Mouse (Mus musculus) testis, adult 2 months (tissue): Measurements from ENCODE around the gene Arhgef3. TPM values are rescaled to one million over a fixed set of nuclear protein-coding genes. Genes with fewer than 3 reads are reported as not detected.

Source experiments
- H3K27ac ChIP-seq: fragments of 200-500 bp; 2 replicates; pipeline ENCODE4 v1.5.1; 2012; ENCODE audit warnings: low read depth, low read length; ENCODE audit not compliant: control insufficient read depth, insufficient read depth
- H3K27me3 ChIP-seq: fragments of 200-500 bp; 2 replicates; pipeline ENCODE4 v1.6.1; 2012; ENCODE audit warnings: mild to moderate bottlenecking, low read length, moderate library complexity; ENCODE audit not compliant: control insufficient read depth, insufficient read depth
- H3K36me3 ChIP-seq: fragments of 200-500 bp; 2 replicates; pipeline ENCODE4 v1.6.1; 2012; ENCODE audit warnings: mild to moderate bottlenecking, low read length; ENCODE audit not compliant: control insufficient read depth, insufficient read depth
- H3K4me1 ChIP-seq: fragments of 200-500 bp; 2 replicates; pipeline ENCODE4 v1.6.1; 2012; ENCODE audit warnings: low read length; ENCODE audit not compliant: control insufficient read depth, insufficient read depth
- H3K4me3 ChIP-seq: fragments of 200-500 bp; 2 replicates; pipeline ENCODE4 v1.5.1; 2012; ENCODE audit warnings: low read depth, mild to moderate bottlenecking, low read length, moderate library complexity, mixed read lengths; ENCODE audit not compliant: control insufficient read depth
- CTCF ChIP-seq: fragments of 200-500 bp; IDR thresholded peaks from 2 replicates; pipeline ENCODE4 v1.5.1; 2012; ENCODE audit warnings: low read depth, mild to moderate bottlenecking, inconsistent platforms, low read length, moderate library complexity; ENCODE audit not compliant: control insufficient read depth, insufficient read depth, insufficient replicate concordance
- POLR2A ChIP-seq: fragments of 200-500 bp; IDR thresholded peaks from 2 replicates; pipeline ENCODE4 v1.6.1; 2012; ENCODE audit warnings: low read depth, mild to moderate bottlenecking, inconsistent platforms, low read length, moderate library complexity; ENCODE audit not compliant: control insufficient read depth
- polyA plus RNA-seq: library from polyadenylated mRNA; depleted of rRNA; stranded (reverse); fragments of >200 nt; gene quantifications from 2 replicates; pipeline ENCODE4 v1.2.3, GENCODE M21; 2012

Arhgef3 gene
- polyA plus RNA-seq, 1 experiment = 7.7 TPM

DNA sequence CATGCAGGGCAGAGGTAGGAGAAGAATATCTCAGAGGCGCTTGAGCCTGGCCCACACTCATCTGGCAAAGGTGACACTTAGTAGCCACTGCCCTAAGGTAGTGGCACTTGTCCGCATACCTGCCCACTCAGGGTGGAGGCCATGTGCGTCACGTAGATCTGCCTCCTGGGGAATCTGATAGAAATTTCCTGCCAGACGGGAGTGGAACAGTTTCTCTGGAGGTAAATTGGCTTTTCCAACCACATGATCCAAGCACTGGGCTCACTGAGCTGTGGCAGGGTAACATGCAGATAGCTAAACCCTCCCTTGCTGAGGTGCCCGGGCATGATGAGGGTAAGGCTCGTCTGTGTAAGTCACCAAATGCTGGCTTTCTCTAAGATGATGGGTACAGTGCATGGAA, 46.1 kb downstream of the Arhgef3 start:
- TF ChIP-seq CTCF = no peak
- no peak for TF ChIP-seq POLR2A
- Histone ChIP-seq H3K36me3 (no peaks in the 10 kb centered on the region), H3K27me3 (no peaks in the 10 kb centered on the region), H3K27ac (no peak overlapping the region), H3K4me1 (no peaks in the 10 kb centered on the region), H3K4me3 (no peak overlapping the region)

DNA sequence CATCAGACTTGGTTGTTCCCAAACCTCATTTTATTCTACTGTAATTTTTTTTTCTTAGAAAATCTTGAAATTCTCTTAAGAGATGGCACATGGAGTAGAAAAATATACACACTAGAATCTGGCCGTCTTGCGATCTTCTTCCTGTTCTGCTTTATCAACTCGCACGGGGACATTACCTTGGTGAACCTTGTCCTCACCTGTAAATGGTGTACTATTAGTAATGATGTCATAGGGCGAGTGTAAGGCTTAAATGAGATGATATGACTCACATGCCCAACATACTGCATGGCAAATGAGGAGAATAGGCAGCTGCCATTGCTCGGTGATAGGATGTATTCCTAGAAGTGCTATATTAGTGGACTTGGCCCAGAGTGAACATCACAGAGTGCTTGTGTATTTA, 49.9 kb downstream of the Arhgef3 start:
- Histone ChIP-seq H3K4me3 (no peak overlapping the region), H3K36me3 (no peaks in the 10 kb centered on the region), H3K27ac (no peak overlapping the region), H3K4me1 (no peaks in the 10 kb centered on the region), H3K27me3 (no peaks in the 10 kb centered on the region)
- TF ChIP-seq POLR2A (no peak), CTCF (no peak)

- no peaks in the 10 kb centered on the region for H3K36me3 ChIP-seq
- H3K4me3 ChIP-seq = no peak overlapping the region
- H3K27me3 ChIP-seq = no peaks in the 10 kb centered on the region
- no peaks in the 10 kb centered on the region for H3K4me1 ChIP-seq
- no peak overlapping the region for H3K27ac ChIP-seq
- TF ChIP-seq CTCF = no peak
- TF ChIP-seq POLR2A = no peak
Observed at GRCm38 (mm10) chr14:27166751-27167150, 52.1 kb downstream of the Arhgef3 start.

DNA sequence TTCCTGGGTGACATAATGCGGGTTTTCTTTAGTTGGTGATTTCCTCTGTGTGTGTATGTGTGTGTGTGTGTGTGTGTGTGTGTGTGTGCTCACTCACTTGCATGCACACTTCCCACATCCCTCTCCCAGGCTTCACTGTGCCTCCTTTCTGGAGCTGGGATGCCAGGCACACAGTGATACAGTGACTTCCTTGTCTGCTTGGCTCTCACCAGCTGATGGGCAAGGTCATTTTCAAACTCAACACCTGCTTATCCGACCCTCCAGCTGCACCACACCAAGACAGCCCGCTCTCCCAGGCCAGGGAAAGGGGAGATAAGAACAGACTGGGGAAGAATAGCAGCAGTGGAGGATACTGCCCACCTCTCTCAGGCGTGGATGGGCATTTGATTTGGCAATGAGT, 52.5 kb downstream of the Arhgef3 start:
- no peaks in the 10 kb centered on the region for H3K4me1 ChIP-seq
- no peak overlapping the region for H3K4me3 ChIP-seq
- TF ChIP-seq CTCF = no peak
- no peak for TF ChIP-seq POLR2A
- no peaks in the 10 kb centered on the region for H3K27me3 ChIP-seq
- H3K36me3 ChIP-seq = no peaks in the 10 kb centered on the region
- no peak overlapping the region for H3K27ac ChIP-seq

DNA sequence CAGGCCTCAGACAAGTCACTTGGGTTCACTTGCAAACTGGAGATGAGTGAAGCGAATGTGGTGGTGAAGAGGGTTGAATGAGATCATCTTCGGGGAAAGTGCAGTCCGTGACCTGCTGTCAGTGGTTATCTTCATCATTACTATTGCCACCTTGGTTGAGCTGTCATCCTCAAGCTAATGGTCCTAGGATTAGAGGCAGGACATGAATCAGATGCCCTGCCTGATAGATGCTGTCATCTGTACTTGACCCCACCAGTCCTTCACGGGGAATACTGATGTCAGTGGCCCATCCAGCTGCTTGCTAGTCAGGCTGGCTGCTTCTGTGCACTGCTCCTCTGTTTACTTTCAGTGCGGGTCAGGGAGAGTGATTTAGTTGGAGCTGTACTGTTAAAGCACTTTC, 53.7 kb downstream of the Arhgef3 start:
- Histone ChIP-seq H3K4me1 (no peaks in the 10 kb centered on the region), H3K4me3 (no peak overlapping the region), H3K27ac (no peak overlapping the region), H3K36me3 (no peaks in the 10 kb centered on the region), H3K27me3 (no peaks in the 10 kb centered on the region)
- TF ChIP-seq CTCF = no peak
- TF ChIP-seq POLR2A = no peak

- Histone ChIP-seq H3K36me3 (no peaks in the 10 kb centered on the region), H3K27ac (no peak overlapping the region), H3K4me1 (no peaks in the 10 kb centered on the region), H3K4me3 (no peak overlapping the region), H3K27me3 (no peaks in the 10 kb centered on the region)
- TF ChIP-seq CTCF (no peak), POLR2A (no peak)
Observed at GRCm38 (mm10) chr14:27169287-27169686, 54.6 kb downstream of the Arhgef3 start.

GRCm38 (mm10) chr14:27170421-27170820, 55.7 kb downstream of the Arhgef3 start:
- Histone ChIP-seq H3K36me3 (no peaks in the 10 kb centered on the region), H3K27ac (no peak overlapping the region), H3K4me1 (no peaks in the 10 kb centered on the region), H3K4me3 (no peak overlapping the region), H3K27me3 (no peaks in the 10 kb centered on the region)
- no peak for TF ChIP-seq CTCF

GRCm38 (mm10) chr14:27171175-27171830, 56.6 kb downstream of the Arhgef3 start:
- H3K4me3 ChIP-seq = no peak overlapping the region
- H3K27me3 ChIP-seq = no peaks in the 10 kb centered on the region
- no peak overlapping the region for H3K27ac ChIP-seq
- no peaks in the 10 kb centered on the region for H3K4me1 ChIP-seq
- TF ChIP-seq CTCF (no peak), POLR2A (no peak)
- no peaks in the 10 kb centered on the region for H3K36me3 ChIP-seq
